Mouse (Mus musculus) ES-Bruce4 (cell line): ENCODE measurements around the gene Tor1a. TPM values are rescaled to one million over a fixed set of nuclear protein-coding genes. Genes with fewer than 3 reads are reported as not detected.
"Not testable (repeated sequence)": the region's sequence is repeated elsewhere in the genome, so short reads cannot be mapped to it uniquely, and the experiment has no call there.

Experiments used
- H3K27ac ChIP-seq: 2 replicates; pipeline ENCODE4 v1.5.1; 2012; ENCODE audit warnings: low read length, inconsistent platforms; ENCODE audit not compliant: insufficient read depth
- H3K27me3 ChIP-seq: 2 replicates; pipeline ENCODE4 v1.6.1; 2012; ENCODE audit warnings: mild to moderate bottlenecking, low read length, inconsistent platforms; ENCODE audit not compliant: control insufficient read depth, poor library complexity, insufficient read depth, severe bottlenecking
- H3K36me3 ChIP-seq: 2 replicates; pipeline ENCODE4 v1.6.1; 2012; ENCODE audit warnings: inconsistent platforms, mild to moderate bottlenecking, low read length, moderate library complexity; ENCODE audit not compliant: control insufficient read depth, poor library complexity, insufficient read depth, severe bottlenecking
- H3K4me1 ChIP-seq: one replicate; pipeline ENCODE4 v1.8.1; 2011; ENCODE audit warnings: low read length; ENCODE audit not compliant: control insufficient read depth, insufficient read depth
- H3K4me3 ChIP-seq: 2 replicates; pipeline ENCODE4 v1.5.1; 2011; ENCODE audit warnings: low read depth, mild to moderate bottlenecking, low read length
- H3K9ac ChIP-seq: 2 replicates; pipeline ENCODE4 v1.6.1; 2012; ENCODE audit warnings: low read depth, mild to moderate bottlenecking, inconsistent platforms; ENCODE audit not compliant: poor library complexity, severe bottlenecking
- H3K9me3 ChIP-seq: replicated peaks from 2 replicates; pipeline ENCODE4 v1.6.1; 2012; ENCODE audit warnings: mild to moderate bottlenecking, low read length, inconsistent platforms; ENCODE audit not compliant: control insufficient read depth, poor library complexity, insufficient read depth, severe bottlenecking
- CTCF ChIP-seq: IDR thresholded peaks from one replicate; pipeline ENCODE4 v1.8.1; 2011; ENCODE audit warnings: low read depth, low read length
- EP300 ChIP-seq: IDR thresholded peaks from 2 replicates; pipeline ENCODE4 v1.6.1; 2011; ENCODE audit warnings: low read depth, low read length; ENCODE audit not compliant: insufficient read depth
- POLR2A ChIP-seq: IDR thresholded peaks from one replicate; pipeline ENCODE4 v1.8.1; 2011; ENCODE audit warnings: low read length; ENCODE audit not compliant: insufficient read depth
- polyA plus RNA-seq: library from polyadenylated mRNA; stranded (reverse); fragments of >200 nt; gene quantifications from 2 replicates; pipeline ENCODE4 v1.2.4, GENCODE M21; 2011; ENCODE audit warnings: low read depth; ENCODE audit not compliant: missing spikeins, insufficient read depth, insufficient read length

The Tor1a gene
- polyA plus RNA-seq, 1 experiment: 31.0 TPM

- Histone ChIP-seq H3K27me3 (no peaks in the 10 kb centered on the region), H3K4me3 (no peak overlapping the region), H3K27ac (no peak overlapping the region), H3K36me3 (no peaks in the 10 kb centered on the region), H3K4me1 (peaks cover 6% of the 10 kb centered on the region), H3K9ac (no peak overlapping the region), H3K9me3 (no peaks in the 10 kb centered on the region)
- TF ChIP-seq EP300 (no peak), CTCF (no peak), POLR2A (no peak)
Measured at GRCm38 (mm10) chr2:30933032-30933431, 34.7 kb downstream of the Tor1a start.

- TF ChIP-seq EP300: no peak
- no peak for TF ChIP-seq POLR2A
- no peak for TF ChIP-seq CTCF
- H3K27ac ChIP-seq: no peak overlapping the region
- H3K4me1 ChIP-seq: peaks cover 6% of the 10 kb centered on the region
- H3K36me3 ChIP-seq: no peaks in the 10 kb centered on the region
- no peaks in the 10 kb centered on the region for H3K9me3 ChIP-seq
- H3K9ac ChIP-seq: no peak overlapping the region
- H3K4me3 ChIP-seq: no peak overlapping the region
- H3K27me3 ChIP-seq: no peaks in the 10 kb centered on the region
Measured at GRCm38 (mm10) chr2:30931922-30932321, 35.8 kb downstream of the Tor1a start.

- H3K36me3 ChIP-seq, H3K9me3 ChIP-seq, H3K27me3 ChIP-seq, H3K9ac ChIP-seq, H3K27ac ChIP-seq, H3K4me1 ChIP-seq, H3K4me3 ChIP-seq: not testable (repeated sequence)
Measured at GRCm38 (mm10) chr2:30930846-30931245, 36.9 kb downstream of the Tor1a start.

- Histone ChIP-seq H3K9me3 (no peaks in the 10 kb centered on the region), H3K27me3 (no peaks in the 10 kb centered on the region), H3K27ac (peak within 1 kb of the TSS; percentile 59), H3K4me3 (peak within 1 kb of the TSS; percentile 63), H3K9ac (peak within 1 kb of the TSS; percentile 41), H3K36me3 (no peaks in the 10 kb centered on the region), H3K4me1 (peaks cover 8% of the 10 kb centered on the region)
- TF ChIP-seq CTCF (peak; percentile 64), EP300 (0 out of 2 replicates have a peak, but pooled peaks have one; percentile 26), POLR2A (no peak)
Measured at GRCm38 (mm10) chr2:30929483-30930045, 38.2 kb downstream of the Tor1a start, which contains the start of gene Ptges. TSS of gene Ptges (minus strand) at chr2:30929863.

- Histone ChIP-seq H3K27ac (peak overlapping the region; percentile 59), H3K36me3 (no peaks in the 10 kb centered on the region), H3K9ac (no peak overlapping the region), H3K27me3 (no peaks in the 10 kb centered on the region), H3K4me3 (peak overlapping the region; percentile 34), H3K9me3 (no peaks in the 10 kb centered on the region), H3K4me1 (peaks cover 6% of the 10 kb centered on the region)
- TF ChIP-seq EP300 (no peak), POLR2A (no peak), CTCF (no peak)
Measured at GRCm38 (mm10) chr2:30928893-30929482, 38.7 kb downstream of the Tor1a start.

GRCm38 (mm10) chr2:30927844-30928628 lies 39.7 kb downstream of the Tor1a start:
- H3K36me3 ChIP-seq: no peaks in the 10 kb centered on the region
- H3K4me3 ChIP-seq: no peak overlapping the region
- H3K4me1 ChIP-seq: peaks cover 6% of the 10 kb centered on the region
- peak; percentile 79 for TF ChIP-seq CTCF
- no peak for TF ChIP-seq EP300
- no peaks in the 10 kb centered on the region for H3K27me3 ChIP-seq
- H3K9ac ChIP-seq: no peak overlapping the region
- H3K27ac ChIP-seq: peak overlapping the region; percentile 59
- H3K9me3 ChIP-seq: no peaks in the 10 kb centered on the region
